Mouse (Mus musculus) gastrocnemius, adult 18-20 months (tissue): Measurements from ENCODE around the gene Mcoln2. TPM values are rescaled to one million over a fixed set of nuclear protein-coding genes. Genes with fewer than 3 reads are reported as not detected.

ENCODE experiments used
- DNase-seq: peaks from one replicate; pipeline ENCODE4 v3.0.0; 2021; ENCODE audit warnings: low spot score
- total RNA-seq, 2 experiments: library from RNA; stranded (reverse); gene quantifications; 2 replicates each; pipeline ENCODE4 v1.2.3; 2021

Gene Mcoln2
- total RNA-seq, 2 experiments from 2014 or later = not detected

DNA sequence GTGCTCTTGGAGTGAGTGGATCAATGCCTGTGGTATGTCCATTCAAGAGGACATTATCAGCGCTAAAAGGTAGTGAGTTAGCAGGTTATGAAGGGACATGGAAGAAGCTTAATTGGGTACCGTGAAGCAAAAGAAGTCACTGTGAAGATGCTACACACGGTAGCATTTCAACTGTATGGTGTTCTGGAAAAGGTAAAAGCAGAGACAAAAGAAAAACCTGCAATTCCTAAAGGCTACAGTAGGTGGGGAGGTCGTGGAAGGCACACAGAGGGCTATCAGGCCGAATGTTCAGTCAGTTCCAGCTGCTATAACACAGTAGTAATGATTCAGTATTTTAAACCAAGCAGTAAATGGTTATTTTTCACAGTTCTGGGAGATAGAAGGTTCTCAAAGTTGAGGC, 4.1 kb upstream of the Mcoln2 start:
- DNase-seq = no peak

GRCm38 (mm10) chr3:146146131-146146530, 3.5 kb upstream of the Mcoln2 start:
- DNase-seq = no peak

DNA sequence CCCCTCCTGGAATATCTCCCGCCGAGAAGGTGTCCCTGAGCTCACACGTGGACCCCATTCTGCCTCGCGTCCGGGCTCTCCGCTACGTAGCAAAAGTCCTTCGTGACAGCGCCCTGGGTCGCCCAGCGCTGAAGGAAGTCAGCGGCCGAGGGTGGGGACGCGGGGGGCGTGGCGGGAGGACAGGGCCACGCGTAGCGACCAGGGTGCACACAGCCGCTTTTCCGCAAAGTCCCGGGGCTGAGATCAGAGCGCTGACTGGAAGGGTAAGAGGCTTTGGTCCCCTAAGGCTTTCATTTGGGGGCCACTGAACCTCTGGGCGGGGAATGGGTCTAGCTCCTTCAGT, 396 bp downstream of the Mcoln2 start:
- DNase-seq = peak; percentile 22

DNA sequence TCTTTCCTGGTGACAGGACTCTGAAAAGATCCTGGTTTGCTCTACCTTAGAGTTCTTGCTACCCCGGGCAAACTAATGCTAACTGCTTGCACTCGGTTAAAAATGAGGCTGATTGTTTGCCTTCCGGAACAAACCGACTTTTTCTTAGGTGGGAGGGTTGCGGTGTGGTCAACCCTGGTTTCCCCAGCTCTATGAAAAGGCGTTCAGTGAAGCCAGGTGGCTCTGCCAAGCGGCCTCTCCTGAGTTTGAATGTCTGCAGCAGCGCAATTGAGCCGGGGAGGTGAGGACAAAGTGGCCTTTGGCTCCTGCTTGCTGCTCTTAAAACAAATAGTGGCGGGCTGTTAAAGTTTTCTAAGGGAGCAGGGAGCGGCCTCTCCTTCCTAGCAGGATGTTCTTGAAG, 927 bp downstream of the Mcoln2 start:
- DNase-seq = no peak

DNA sequence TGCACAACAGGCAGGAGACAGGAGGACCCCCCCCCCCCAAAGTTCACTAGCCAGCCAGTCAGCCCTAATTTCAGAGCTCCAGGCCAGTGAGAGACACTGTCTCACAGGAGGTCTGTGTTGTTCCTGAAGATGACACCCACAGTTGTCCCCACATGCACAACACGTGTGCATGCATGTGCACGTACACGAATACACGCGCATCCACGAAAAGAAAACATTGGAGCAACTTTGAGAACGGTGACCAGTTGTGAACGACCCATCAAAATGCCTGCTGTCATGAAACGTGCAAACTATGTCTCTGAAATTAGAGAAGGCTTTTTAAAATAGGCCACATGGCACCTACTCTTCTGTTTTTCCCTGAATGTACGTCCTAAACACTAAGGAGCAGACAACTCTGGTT, 1.7 kb downstream of the Mcoln2 start:
- DNase-seq = no peak

DNA sequence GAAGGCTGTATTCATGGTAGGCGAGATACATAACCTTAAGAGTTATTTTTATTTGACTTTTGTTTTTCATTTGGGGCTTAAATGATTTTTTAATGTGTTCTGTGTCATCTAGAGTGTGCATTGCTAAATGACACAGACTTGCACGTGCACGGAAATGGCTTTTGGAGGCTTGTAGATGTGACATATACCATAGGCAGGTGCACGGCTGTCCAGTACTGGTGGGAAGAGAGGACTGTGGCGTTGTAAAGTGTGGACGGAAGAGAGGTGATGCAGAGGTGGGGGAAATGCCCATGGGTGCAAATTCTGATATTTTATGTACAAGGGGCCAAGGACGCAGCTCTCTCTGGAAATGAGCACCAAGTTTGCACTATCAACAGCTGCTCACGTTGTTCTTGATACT, 2.1 kb downstream of the Mcoln2 start:
- DNase-seq = no peak

DNA sequence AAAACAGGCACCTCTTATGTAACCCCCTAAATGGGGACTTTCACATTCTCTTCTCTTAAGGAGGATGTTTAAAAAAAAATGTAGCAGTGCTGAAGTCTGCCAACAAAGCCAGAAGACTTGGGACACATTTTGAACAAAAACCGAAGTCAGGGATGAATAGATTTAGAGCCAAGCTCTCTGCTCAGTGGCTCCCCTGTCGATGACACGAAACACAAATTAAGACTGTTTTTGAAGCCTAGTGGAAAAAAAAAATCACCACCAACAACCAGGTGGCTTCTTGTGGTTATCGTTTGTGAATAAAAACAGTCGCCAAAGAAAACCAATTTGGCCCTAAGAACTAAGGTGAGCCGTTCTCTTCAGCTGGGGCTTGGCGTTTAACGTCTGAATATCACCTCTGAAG, 2.7 kb downstream of the Mcoln2 start:
- DNase-seq = no peak

DNA sequence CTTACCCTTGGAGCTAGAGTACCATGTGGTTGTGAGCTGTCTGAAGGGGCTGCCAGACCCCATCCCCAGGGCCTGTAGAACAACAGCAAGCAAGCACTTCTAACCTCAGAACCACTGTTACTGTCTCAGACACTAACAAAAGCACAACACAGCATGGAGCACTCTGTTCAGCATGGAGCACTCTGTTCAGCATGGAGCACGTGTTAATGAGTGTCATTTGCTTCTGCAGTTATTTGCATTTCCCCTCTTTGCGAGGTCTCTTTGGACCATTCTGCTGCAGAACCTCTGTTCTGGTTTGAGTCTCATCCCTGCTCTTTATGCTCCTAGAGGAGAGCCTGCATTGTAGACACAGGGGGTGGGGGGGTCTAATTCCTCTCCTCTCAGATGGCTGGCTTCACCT, 3.3 kb downstream of the Mcoln2 start:
- DNase-seq = no peak

DNA sequence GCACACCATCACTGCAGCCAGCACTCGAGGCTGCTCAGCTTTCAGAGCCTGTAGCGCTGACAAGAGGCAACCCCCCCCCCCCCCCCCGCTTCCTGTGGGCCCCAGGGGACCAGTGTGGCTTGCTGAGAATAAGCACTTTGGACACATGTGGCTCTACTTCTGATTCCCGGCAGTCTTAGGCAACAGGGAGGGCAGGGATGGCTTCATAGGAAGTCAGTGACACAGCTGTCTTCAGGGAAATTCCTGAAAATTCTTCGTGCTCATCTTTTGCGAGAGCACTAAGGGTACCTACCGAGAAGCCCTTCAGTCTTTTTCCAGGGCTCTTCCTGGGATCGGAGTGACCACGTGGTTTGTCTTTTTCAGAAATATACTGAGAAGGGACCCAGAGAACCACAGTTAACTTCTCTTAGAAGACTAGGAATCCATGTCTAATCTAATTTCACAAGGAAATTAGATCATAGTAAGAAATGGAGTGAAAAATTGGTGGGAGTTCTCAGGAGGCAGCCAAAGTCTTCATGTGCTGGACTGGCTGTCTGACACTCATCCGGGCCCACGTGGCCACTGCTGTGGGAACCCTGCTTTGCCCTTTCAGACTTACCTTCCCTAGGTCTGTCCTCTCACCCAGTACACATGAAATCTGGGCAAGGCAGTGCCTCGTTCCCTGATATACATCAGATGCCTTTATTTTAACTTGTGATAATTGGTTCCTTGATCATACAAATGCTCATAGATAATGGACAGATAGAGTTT, 4.4 kb downstream of the Mcoln2 start:
- DNase-seq = peak; percentile 3

GRCm38 (mm10) chr3:146155628-146156576, 6.3 kb downstream of the Mcoln2 start:
- DNase-seq = no peak

DNA sequence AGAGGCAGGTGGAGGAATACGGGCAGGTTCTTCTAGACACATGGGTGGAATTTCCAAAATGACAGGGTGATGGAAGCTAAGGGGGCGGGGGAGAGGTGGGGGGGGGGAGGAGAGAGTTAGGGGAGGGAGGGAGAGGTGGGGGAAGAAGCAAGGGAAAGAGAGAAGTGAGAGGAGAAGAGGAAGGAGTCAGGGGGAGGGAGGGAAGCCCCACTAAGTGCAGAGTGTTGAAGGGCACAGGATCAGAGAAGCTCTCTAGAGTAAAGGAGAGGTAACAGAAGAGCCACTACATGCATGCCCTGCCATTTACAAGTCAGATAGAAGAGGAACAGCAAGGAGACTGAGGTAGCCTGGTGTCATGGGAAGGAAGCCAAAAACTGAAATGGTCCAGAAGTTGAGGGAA, 7.2 kb downstream of the Mcoln2 start:
- no peak for DNase-seq

GRCm38 (mm10) chr3:146158039-146158438, 8.4 kb downstream of the Mcoln2 start:
- DNase-seq = no peak

DNA sequence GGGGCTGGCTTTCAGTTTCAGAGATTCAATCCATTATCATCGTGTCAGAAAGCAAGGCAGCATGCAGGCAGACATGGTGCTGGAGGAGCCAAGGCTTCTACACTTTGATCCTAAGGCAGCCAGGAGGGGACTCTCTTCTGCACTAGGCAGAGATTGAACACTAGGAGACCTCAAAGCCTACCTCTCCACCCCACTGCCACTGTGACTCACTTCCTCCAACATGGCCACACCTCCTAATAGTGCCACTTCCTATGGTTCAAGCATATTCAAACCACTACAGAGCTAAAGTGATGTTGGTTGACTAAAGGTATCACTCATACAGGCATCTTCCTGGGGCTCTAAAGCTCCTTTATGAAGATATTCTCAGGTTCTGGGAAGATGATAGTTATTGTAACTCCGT, 9.7 kb downstream of the Mcoln2 start:
- DNase-seq = no peak

- DNase-seq = no peak
These were observed 12.6 kb downstream of the Mcoln2 start for GRCm38 (mm10) chr3:146162197-146162596.

GRCm38 (mm10) chr3:146169356-146169755, 19.7 kb downstream of the Mcoln2 start:
- no peak for DNase-seq

DNA sequence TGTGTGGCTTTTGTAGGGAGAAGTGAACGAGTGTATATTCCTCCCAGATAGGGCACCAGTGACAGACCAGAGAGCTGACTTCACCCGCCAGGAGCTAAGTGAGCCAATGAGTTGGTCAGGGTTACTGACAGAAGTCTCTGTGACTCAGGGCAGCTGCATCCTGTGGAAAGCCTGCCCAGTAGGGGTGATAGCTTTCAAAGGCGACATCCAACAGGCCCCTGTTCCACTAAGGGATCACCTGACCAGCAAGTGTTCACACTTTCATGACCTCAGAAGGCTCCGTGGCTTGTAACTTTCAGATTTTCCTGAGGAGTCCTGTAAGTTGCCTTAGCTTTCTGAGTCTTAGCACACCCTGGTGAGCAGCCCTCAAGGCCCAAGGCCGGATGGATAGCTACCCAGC, 23.4 kb downstream of the Mcoln2 start:
- no peak for DNase-seq

DNA sequence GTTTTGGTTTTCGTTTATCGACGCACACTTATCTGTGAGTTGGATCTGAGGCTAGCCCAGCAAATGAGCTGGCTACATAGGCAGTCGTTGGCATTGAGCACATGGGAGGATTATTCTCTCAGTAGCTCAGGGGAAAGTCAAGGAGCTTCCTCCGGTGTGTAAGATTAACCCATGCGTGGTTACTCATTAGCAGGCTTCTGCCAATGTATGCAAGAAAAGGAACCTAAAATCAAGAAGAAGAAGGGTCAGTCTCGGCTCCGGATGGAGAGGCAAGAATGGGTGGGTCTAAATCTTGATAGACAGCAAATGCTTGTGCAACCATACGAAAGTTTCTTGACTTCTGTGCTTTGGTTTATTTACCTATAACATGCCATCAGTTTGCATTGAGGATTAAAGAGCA, 24.6 kb downstream of the Mcoln2 start:
- DNase-seq = no peak

GRCm38 (mm10) chr3:146177295-146177694, 27.7 kb downstream of the Mcoln2 start:
- DNase-seq = no peak

- DNase-seq = peak; percentile 68
These were observed 28.3 kb downstream of the Mcoln2 start for GRCm38 (mm10) chr3:146177748-146178582.

DNA sequence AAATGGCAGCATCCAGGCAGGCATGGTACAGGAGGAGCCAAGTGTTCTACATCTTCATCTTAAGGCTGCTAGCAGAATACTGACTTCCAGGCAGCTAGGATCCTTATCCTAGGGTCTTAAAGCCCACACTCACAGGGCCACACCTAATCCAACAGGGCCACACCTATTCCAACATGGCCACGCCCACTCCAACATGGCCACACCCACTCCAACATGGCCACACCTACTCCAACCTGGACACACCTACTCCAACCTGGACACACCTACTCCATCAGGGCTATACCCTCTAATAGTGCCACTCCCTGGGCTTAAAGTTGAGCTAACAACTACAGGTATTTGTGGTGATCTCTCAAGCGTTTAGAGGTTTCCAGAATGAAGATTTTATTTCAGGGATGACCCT, 30.7 kb downstream of the Mcoln2 start:
- DNase-seq = no peak

GRCm38 (mm10) chr3:146180986-146181385, 31.4 kb downstream of the Mcoln2 start:
- DNase-seq = peak; percentile 21
